Mouse (Mus musculus): ENCODE data around the gene Slc10a7.

DNA sequence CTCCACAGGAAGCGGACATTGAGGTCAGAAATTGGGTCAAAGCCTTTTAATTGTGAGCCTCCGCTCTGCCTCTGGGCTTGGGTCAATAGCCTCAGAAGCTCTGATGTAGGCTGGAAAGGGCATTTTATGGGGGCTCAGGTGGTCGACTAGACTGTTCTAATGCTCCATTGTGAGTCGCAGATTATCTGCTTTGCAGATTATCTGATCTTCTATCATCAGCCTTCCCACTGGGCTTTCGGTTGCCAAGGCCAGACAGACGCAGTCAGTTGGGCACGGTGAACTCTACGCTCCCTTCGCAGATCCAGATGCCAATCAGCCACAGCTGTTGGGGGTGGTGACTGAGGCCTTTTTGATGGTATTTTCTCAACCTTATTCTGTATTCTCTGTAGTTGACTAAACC, 118.6 kb downstream of the Slc10a7 start:
- TF ChIP-seq CTCF (IDR thresholded peaks at IDR 0.05 in 2 of 3, conservative IDR thresholded peaks at IDR 0.05 in 1 of 3; ENCODE audit: control insufficient read depth in 1 of 3, insufficient read depth in 1 of 3, low read depth in 2 of 3, low read length in 3 of 3, poor library complexity in 1 of 3, severe bottlenecking in 1 of 3) (no peak), GABPA (IDR thresholded peaks at IDR 0.05; ENCODE audit: low read depth, low read length) (no peak), TBP (IDR thresholded peaks at IDR 0.05; ENCODE audit: low read depth, low read length) (no peak), POLR2AphosphoS5 (IDR thresholded peaks at IDR 0.05; ENCODE audit: borderline replicate concordance, low read depth, low read length) (no peak), EP300 (IDR thresholded peaks at IDR 0.05; ENCODE audit: low read depth in 1 of 2, low read length in 2 of 2) (no peak), SIN3A (IDR thresholded peaks at IDR 0.05; ENCODE audit: low read length) (no peak), RAD21 (IDR thresholded peaks at IDR 0.05; ENCODE audit: low read depth, low read length) (no peak)

All from MEL (cell line).